Mouse (Mus musculus) retina, embryonic 14.5 days (tissue): ENCODE data around the gene Gabrb1.
A peak's percentile ranks its signal among the peaks of the same experiment; 100 is the strongest.

ENCODE experiments used
- DNase-seq: peaks from one replicate; pipeline ENCODE4 v3.0.0-alpha.2; 2015; ENCODE audit warnings: low spot score

Gabrb1 gene

DNA sequence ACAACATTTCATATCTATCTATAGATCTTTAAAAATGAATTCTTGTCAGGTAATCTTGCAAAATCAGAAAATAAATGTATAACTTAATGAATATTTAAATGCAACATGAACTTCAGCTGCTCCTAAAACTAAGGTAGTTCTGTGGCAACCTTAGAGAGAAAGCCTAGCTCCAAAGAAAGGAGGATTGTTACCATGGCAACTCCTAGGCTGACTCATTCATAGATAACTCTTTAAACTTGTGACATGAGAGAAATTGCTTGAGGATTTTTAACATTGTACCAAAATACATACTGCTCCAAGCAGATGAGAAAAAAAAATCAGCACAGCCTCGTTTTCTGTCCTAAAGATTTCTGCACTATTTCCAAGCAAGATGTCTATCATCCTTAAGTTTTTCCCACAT is 171.1 kb downstream of the Gabrb1 start:
- no peak for DNase-seq

DNA sequence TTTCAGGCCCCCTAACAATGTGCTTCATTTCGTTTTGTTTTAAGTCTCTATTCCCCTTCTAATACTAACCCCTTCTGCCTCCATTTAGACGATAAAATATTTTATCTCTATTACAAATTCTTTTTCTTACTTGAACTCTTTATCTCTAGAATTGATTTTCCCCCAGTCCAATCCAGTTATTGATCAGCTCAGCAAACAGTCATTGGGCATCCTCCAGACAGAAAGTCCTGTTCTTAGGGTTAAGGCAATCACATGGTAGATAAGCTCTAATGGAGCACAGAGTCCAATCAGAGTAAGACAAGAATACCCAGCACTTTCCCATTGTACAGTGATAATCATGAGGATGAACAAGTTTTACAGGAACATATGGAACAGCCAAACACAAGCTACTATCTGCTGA is 172.4 kb downstream of the Gabrb1 start:
- no peak for DNase-seq

DNA sequence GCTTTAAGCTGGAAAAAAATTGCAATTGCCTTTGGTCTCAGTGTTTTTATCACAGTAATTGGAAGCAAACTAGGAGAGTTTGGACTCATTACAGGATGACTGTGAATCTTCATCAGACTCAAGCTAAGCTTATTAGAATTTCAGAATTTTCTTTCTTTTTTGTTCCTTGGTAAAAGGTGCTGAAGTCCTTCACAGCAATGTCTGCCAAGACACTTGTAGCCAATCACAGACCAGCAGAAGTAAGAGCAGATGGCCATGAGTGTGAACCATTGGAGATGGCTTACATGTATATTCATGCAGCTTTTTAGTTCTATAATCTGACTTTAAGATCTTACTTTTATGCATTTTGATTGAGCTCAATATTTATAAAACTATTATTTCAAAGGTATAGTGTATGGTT is 184.3 kb downstream of the Gabrb1 start:
- no peak for DNase-seq

DNA sequence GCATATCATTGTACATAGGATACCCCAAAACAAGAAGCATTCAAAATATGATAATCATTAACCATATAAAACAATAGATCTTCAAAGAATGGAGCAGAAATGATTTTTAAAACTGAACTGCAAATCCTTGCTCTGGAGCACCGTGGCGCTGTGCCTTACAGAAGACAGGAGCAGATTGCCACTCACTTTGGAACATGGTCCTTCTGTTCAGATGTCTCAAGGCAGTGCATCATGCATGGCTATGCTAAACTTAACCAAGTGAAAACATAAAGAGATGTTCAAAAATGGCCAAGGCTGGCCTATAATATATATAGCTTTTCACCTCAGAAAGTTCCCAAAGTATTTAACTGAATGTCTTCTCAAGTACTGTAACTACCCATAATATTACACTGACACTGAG is 240.3 kb downstream of the Gabrb1 start:
- DNase-seq, result no peak

DNA sequence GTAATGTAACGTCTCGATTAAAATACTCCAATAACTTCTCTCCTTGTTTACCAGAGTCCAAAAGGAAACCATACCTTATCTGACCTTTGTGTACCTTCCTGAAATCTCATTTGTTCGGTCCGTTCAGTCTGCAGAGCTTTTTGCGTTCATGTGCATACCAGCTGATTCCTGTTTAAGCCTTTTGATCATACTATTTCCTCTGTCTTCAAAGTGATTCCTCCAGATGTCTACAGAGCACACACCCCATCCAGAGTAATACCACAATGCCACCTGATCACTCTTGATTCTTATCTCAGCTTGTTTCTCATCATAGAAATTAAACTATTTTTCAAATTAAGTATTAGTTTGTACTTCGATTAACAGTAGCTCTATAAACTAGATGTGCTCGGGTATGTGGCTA is 245.5 kb downstream of the Gabrb1 start:
- no peak for DNase-seq

DNA sequence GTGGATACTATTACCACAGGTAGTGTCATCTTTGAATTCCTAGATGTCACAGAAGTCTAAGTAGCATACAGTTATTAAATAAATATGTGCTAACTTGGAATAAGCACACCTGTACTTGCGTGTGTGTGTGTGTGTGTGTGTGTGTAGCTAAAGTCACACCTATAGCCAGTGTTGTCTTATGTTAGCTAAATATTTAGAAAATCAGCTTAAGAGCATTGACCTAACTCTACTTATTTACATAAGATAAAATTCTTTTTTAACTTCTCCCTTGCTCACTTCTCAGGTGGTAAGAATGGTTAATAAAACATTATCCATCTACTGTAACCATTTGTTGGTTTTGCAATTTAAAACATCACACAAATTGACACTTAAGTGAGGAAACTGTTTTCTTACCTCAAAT is 256.1 kb downstream of the Gabrb1 start:
- DNase-seq, result no peak

DNA sequence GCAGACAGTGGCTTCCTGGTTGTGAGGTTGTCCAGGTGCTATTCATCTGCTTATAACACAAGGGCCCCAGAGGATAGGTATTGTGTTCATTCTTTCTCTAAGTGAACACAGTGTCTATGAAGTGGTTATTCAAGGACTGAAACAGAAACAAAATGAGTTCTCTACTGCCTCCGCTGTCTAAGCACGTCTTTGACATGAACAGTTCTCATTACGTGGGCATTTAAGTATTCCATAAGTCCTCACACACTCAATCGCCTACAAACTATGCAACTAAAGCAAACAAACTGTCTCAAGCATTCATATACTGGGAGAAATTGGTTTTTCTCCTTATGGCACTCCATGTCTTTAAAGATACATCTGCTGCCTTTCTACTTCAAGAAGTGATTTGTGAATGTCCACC is 257.8 kb downstream of the Gabrb1 start:
- DNase-seq, result no peak

DNA sequence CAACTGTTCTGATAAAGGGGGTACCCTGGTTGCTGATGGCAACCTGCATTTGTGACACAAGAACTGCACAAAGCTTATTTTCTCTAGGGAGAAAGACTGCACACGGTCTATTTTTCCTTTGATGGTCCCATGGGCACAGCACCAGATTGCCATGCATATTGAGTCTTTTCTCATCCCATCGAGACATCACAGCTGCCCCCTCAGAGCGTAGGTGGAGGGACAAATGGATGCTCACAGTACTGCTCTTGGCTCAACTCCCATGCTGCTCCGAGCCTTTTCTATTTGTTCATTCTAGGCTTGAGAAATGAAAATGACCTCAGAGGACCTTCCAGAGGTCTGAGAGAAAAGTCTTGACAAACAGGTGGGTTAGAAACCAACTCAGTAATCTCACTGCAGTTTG is 259.3 kb downstream of the Gabrb1 start:
- DNase-seq, result no peak

DNA sequence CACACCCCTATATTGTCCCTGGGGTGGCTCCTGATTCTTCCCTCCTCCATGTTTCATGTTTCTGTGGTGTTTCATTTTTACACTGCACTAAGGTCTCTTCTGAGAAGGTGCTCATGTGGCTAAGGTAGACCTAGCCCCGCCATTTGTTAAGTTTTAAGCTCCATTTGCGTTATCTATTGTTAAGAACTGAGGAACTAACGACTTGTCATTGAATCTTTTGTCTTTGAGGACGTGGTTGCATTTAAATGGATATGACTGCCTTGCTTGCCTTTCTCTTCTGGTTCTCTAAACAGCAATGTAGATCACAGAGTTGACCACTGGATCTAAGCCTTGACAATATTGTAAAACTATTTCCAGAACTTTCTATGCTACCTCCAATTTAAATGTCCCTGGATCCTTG is 265.7 kb downstream of the Gabrb1 start:
- DNase-seq, result no peak

DNA sequence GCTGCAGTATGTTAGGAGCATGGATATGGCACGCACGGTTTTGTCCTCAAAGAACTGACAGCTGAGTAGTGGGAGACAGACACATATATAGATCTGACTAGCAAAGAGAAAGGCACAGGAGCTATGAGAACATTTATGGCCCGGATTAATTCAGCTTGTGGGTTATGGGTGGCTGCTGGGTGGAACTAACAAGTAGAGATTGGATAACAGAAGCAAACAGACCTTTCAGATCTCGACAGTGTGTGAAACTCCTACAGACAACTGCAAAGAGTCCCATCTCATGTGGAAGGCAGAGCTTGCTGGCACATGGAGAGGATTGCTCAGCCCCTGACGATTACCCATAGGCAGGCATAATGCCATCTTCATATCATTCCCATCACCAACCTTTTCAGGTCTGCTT is 268.4 kb downstream of the Gabrb1 start:
- no peak for DNase-seq

DNA sequence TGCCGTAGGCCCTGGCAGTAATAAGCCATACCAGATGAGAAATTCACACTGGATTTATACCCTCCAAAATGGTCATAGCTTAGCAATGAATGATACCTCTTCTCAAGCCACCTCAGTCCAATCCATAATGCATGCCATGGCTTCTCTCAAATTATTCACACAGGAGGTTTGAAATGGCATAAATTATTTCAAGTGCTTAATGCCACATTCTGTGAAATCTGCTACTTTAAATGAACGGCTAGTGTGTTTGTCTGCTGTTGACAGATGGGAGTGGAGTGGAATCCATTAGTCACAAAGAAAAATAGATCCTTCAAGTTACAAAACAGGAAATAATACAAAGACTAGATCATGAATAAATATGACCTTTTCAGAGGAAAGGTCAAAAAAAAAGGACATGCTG is 272.1 kb downstream of the Gabrb1 start:
- no peak for DNase-seq

DNA sequence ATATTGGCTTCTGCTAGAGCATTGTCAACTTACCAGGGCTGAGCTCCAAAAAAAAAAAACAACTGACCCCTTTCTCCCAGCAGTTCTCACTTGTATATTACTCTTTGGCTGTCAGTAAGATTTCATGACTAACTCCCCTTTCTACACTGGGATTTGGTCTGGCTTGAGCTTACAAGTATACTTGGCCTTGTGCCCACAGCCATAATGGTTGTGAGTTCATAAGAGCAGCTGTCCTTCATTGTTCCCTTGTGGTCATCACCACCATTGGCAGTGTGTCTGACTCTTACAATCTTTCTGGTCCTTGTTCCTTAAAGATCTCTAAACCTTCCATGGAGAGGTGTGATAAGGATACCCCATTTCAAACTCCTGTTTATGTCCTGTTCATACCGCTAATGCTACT is 293.5 kb downstream of the Gabrb1 start:
- no peak for DNase-seq

DNA sequence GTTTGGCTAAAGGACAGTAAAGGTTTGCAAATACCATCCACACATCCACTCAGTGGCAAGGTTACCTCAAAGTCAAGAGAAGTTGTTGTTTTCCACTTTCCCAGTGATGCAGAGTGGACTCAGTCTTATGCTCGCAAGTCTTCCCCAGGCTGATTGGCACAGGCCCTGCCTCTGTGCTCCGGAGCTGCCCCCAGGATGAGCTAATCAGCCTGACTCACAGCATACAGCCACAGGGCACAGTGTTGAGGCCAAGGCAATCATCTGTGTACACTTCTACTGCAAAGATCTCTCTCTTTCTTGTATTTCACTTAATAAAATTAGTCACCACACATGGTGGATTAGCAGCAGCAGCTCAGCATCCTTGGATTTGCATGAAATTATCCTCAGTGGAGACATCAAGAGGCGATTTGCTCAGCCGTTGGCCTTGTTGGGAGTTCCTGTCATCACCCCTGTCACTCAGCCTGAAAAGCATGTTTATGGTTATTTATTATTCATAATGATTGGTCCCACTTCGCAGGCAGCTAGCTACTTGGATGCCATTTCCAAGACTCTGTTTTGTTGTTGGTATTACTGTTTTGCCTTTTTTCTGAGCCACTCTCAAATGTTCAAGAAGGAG is 297.3 kb downstream of the Gabrb1 start:
- DNase-seq, result peak; percentile 17

DNA sequence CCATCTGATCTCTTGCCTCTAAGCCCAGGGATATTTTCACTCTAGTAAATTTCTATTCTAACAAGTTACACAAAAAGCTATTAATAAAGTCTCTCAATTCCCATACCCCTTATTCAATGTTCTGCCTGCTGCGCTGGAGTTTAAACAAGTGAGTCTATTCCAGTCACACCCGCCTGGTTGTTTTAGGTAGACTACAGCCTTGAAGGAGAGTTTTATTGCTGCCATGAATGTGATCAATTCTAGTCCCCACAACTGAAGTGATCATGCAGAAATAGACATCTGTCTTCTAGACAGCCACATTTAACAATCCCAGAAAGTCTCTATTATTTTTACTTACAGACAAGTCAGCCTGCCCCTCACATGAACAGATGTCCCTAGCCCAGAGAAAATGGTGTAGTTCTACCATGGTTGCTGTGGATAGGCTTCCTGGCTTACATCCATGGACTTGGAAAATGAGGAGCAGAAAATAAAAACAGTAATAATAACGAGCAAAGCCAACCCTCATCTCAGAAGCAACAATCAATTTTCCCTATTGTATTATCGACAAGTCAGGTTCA is 307.0 kb downstream of the Gabrb1 start:
- DNase-seq, result no peak

DNA sequence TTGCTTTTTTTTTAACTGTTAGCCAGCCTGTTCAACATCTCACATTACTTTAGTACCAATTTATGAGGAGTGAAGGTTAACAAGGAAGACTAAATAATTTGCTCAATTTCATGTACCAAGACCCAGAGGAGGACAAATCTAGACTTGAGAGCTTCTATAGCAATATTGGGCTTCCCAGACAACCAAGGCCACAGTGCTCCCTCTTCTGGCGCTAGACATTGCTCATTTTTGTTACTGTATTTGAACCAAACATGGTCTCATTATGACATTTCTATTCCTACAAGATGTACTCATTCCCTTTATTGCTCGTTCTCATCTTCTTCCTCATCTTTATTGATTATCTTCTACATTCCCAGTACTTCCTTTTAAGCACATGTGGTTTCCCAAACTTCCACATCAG is 307.6 kb downstream of the Gabrb1 start:
- no peak for DNase-seq

DNA sequence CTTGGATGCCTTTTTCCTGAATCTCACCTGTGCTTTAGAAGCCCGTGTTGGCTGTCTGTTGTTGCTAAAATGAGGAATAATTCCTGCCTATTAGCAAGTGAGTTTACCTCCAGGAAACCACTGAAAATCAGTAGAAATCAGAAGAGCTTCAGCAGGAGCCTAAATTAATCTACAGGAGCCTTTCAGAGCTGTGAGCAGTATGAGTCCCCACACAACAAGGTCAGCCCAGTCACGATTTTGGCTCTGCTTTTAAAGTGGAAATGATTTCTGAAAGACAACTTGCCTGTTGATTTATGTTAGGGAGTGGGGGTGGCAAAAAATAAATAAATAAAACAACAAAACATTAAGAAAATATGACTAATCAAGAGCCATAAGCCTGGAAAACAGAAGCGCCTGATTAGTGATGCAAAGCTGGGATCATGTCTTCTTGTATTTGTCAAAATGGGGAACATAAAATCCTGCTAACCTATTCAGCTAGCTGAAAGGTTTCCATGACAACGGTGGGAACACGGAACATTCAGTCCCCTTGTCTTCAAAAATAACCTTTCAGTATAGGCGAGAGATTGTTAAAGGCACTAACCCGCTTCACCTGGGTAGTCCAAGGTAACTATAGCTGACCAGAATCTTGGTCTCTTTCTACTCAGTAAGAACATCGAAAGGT is 312.4 kb downstream of the Gabrb1 start:
- no peak for DNase-seq

DNA sequence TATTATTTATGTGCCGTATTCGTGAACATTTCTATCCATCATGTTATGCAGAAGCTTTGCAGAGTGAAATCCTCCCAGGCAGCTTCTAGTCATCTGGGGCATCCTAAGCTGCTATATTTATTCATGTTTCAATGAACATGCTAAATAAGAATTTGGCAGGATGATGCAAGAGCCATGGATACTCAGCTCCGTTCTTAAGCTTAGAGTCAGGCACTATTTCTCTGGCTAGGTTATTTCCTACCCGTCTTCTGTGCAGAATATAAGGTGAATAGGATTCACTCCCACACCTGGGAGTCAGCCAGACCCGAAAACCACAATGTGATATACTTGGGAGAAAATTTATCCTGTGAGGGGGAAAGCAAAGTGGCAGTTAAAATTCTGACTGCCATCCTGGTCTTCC is 314.9 kb downstream of the Gabrb1 start:
- peak; percentile 11 for DNase-seq

DNA sequence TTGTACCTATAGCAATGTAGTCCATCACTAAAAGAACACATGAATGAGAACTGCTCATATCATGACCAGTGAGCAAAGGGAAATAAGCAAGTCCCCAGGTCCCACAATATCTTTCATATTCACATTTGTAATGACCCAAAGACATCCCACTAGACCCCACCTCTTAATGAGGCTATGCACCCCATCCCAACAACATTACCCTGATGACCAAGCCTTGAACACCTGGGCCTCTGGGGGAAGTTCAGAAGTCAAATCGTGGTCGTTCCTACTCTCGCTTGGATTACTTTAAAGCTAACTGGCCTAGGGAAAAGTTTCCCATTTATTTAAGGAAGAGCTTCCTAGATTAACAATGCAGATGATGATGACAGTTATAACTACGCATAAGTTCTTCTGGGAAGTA is 318.2 kb downstream of the Gabrb1 start:
- no peak for DNase-seq

DNA sequence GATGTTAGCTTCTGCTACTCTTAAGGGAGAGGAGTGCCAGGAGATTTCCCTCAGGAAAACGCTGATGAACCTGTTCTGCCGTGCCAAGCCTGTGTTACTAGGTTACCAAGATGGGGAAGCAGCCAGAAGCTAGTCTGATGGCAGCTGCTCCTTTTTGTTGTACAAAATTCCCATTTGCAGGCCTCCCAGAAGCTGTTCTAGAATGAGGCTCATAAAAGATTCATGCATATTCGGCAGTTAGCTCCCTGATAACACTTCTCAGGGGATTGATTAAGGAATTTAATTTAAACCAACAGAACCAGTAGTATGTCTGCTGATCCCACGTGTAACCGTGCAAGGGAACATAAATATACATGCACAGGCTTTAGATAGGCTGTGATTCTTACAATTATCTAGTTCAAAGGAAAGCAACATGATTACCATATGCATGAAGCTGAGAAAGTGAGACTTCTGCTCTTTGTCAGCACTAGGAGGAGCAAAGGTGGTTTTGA is 318.7 kb downstream of the Gabrb1 start:
- peak; percentile 45 for DNase-seq

DNA sequence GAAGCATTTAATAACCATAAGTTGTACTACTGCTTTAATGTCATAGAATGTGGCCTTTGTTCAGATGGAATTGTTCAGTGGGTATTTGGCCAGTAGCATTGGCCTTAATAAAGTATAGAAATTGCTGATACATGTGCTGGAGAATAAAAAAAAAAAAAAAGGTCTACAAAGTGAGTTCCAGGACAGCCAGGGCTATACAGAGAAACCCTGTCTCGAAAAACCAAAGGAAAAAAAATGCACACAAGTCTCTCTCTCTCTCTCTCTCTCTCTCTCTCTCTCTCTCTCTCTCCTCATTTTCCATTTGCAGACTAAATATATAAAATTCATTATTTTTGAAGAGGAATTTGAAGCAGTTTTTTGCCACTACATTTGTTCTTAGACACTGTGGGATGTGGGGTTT is 328.6 kb downstream of the Gabrb1 start:
- no peak for DNase-seq

DNA sequence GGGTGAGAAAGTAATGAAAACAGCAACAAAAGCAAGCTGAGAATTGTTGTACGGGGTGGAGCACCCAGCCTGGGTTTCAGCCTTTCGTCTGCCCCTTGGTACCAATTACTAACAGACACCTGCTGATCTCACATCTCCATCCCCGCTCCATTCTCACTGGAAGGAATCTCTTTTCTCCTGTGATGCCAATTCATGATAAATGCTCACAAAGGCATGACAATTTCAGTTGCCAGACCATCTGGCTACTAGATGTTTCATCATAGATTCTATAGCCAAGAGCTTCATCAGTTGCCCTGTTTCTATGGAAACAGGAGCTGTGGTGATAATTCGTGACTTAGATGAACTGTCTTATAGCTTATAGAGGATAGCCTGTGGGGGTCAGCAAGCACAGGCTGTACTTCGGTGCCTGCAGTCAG is 329.1 kb downstream of the Gabrb1 start:
- DNase-seq, result peak; percentile 43

DNA sequence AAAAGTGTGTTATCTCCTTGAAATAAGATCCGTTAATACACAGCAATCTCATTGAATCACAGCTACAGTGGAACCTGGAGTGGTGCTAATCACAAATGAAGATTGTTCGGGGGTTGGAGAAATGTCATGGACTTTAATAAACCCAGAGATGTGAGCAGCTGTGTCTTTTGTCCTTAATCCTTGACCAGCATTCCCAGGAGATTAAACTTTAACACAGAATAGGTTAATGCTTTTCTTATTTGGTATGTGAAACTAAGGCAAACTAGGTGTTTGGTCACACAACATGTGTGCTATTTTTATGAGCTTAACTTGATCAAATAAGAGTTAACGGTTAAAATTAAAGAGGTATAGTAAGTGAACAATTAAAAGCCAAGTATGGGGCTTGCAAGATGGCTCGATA is 341.6 kb downstream of the Gabrb1 start:
- no peak for DNase-seq

DNA sequence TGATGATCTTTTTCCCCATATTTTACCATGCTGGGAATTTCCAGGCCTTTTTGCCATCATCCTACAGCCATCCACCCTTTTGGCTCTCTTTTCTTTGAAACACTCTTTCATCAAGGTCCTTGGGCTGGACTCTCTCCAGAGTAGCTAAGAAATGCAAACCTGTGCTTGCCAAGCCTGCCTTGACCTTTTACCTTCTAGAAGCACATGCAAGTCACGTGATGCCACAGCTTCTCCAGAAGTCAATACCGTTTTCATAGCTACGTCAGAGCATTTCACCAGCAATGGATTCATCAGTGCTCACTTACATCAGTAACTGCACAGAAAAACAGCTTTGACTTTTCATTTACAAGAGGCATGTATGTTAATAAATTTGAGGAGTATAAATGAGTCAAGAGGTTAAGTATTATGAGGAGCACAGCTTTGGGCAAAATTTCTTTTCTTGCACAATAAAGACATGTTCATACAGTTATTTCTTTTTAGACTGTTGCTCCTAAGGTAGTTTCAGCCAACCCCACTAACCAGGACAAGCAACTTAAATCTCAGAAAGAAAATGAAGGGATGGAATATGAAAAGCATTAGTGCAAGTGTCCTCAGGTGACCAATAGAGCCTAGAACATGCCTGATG is 346.0 kb downstream of the Gabrb1 start:
- DNase-seq, result no peak
